Mouse (Mus musculus) forebrain, embryonic 13.5 days (tissue): ENCODE results near the gene Ankrd44. TPM values are rescaled to one million over a fixed set of nuclear protein-coding genes. Genes with fewer than 3 reads are reported as not detected.

Source experiments
- ATAC-seq: fragments of 200-750 bp; cut with Nextera tagmentation; 2 replicates; pipeline ENCODE4 v1.8.0; 2017
- H3K27ac ChIP-seq: fragments of 300-500 bp; sonication (generic); 2 replicates; pipeline ENCODE4 v1.5.1; 2015; ENCODE audit warnings: inconsistent platforms, mild to moderate bottlenecking, moderate library complexity
- H3K27me3 ChIP-seq: fragments of 300-500 bp; sonication (generic); 2 replicates; pipeline ENCODE4 v1.6.1; 2015; ENCODE audit warnings: mild to moderate bottlenecking, inconsistent platforms
- H3K36me3 ChIP-seq: fragments of 300-500 bp; sonication (generic); 2 replicates; pipeline ENCODE4 v1.6.1; 2015; ENCODE audit warnings: mild to moderate bottlenecking, inconsistent platforms; ENCODE audit not compliant: poor library complexity, severe bottlenecking
- H3K4me1 ChIP-seq: fragments of 300-500 bp; sonication (generic); 2 replicates; pipeline ENCODE4 v1.6.1; 2015; ENCODE audit warnings: inconsistent platforms
- H3K4me2 ChIP-seq: fragments of 300-500 bp; sonication (generic); 2 replicates; pipeline ENCODE4 v1.6.1; 2015; ENCODE audit warnings: inconsistent platforms, mild to moderate bottlenecking, moderate library complexity
- H3K4me3 ChIP-seq: fragments of 300-500 bp; sonication (generic); 2 replicates; pipeline ENCODE4 v1.5.1; 2015; ENCODE audit warnings: mild to moderate bottlenecking, inconsistent platforms
- H3K9ac ChIP-seq: fragments of 300-500 bp; sonication (generic); 2 replicates; pipeline ENCODE4 v1.6.1; 2015; ENCODE audit warnings: mild to moderate bottlenecking, inconsistent platforms
- H3K9me3 ChIP-seq: fragments of 300-500 bp; sonication (generic); replicated peaks from 2 replicates; pipeline ENCODE4 v1.6.1; 2016; ENCODE audit warnings: inconsistent platforms
- WGBS: fragments of 180-500 bp; shearing (Covaris S2); methylation state at CpG from one replicate; pipeline ENCODE4 v1.1.7; 2015; 5-methylcytosine and 5-hydroxymethylcytosine counted together
- polyA plus RNA-seq: library from polyadenylated mRNA; unstranded; fragments of >200 nt; fragmentation: Nextera tagmentation; extraction: Ambion mirVana; gene quantifications from 2 replicates; pipeline ENCODE4 v1.2.1, GENCODE M21; 2015

Gene Ankrd44
- polyA plus RNA-seq, 1 experiment from 2014 or later, result 15.7 TPM

DNA sequence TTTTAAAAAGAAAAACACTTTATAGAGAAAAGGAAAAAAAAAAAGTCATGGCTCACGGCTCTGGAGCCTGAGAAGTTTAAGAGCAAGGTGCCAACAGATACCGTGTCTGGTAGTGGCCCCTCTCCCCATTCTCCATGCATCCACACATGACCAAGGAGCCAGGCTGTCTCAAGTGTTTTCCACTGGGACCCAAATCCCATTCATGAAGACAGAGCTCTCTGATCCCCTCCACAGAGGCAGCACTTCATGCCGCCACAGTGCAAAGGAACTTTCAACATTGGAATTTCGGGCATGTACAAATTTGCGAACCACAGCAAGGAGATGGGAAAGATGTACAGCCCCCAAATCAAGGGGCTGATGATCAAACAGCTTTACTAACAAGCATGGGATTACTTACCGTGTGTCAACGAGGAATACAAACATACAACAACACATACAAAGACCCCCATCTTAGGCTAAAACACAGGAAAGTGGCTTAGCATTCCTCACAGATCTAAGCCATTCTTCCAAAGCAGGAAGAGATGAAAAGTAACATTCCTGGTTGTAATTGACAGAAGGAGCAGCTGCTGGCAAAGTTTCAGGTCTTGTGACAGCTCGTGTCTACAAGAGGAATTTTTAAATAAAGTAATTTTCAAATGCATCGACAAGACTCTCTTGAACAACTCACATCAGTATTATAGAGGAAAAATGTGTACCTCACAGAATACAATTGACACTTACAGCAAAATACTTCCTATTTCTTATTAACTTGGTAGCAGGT, 53.1 kb downstream of the Ankrd44 start:
- H3K4me3 ChIP-seq, result no peak overlapping the region
- no peaks in the 10 kb centered on the region for H3K27me3 ChIP-seq
- WGBS, result 56% methylated on average over 9 of the region's 9 CpGs
- H3K27ac ChIP-seq, result no peak overlapping the region
- H3K4me2 ChIP-seq, result no peak overlapping the region
- H3K9ac ChIP-seq, result no peak overlapping the region
- no peaks in the 10 kb centered on the region for H3K36me3 ChIP-seq
- ATAC-seq, result no peak
- no peaks in the 10 kb centered on the region for H3K9me3 ChIP-seq
- peaks cover 27% of the 10 kb centered on the region for H3K4me1 ChIP-seq

DNA sequence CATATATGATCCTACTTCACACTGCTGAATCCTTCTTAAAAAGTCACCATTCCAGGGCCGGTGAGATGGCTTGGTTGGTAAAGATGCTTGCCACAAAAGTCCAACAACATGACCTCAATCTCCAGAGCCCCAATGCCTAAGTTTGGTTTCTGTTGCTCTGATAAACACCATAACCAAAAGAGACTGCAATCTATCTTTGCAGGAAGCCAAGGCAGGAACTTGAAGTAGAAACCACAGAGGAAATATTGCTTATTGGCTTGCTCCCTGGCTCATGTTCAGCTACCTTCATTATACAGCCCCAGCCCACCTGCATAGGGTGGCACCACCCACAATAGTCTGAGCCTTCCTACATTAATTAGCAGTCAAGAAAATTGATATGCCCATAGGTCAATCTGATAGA, 54.9 kb downstream of the Ankrd44 start:
- no peaks in the 10 kb centered on the region for H3K9me3 ChIP-seq
- H3K27ac ChIP-seq, result no peak overlapping the region
- H3K36me3 ChIP-seq, result no peaks in the 10 kb centered on the region
- H3K9ac ChIP-seq, result no peak overlapping the region
- no peak overlapping the region for H3K4me2 ChIP-seq
- no peak overlapping the region for H3K4me3 ChIP-seq
- H3K27me3 ChIP-seq, result no peaks in the 10 kb centered on the region
- peaks cover 27% of the 10 kb centered on the region for H3K4me1 ChIP-seq
- ATAC-seq, result no peak
- WGBS, result 91% methylated on average over 1 of the region's 1 CpGs

DNA sequence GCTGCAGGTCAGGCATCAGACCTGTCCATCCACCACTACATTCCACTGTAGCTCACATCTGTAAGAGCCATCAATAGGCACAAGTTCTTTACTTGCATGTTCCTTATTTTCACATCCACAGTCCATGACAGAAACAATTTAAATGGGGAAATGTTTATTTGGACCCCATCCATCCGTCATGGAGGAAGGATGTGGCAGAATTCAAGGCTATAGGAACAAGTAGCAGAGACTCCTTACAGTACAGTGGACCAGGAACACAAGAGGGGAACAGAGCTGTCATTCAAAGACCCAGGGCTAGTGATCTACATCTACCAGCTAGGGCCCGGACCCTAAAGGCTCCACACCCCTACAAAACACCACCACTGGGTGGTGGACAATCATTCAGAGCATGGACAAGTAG, 55.6 kb downstream of the Ankrd44 start:
- no peak overlapping the region for H3K27ac ChIP-seq
- no peak overlapping the region for H3K4me2 ChIP-seq
- H3K9me3 ChIP-seq, result no peaks in the 10 kb centered on the region
- peaks cover 27% of the 10 kb centered on the region for H3K4me1 ChIP-seq
- WGBS, result 88% methylated on average over 2 of the region's 2 CpGs
- no peak overlapping the region for H3K9ac ChIP-seq
- no peaks in the 10 kb centered on the region for H3K27me3 ChIP-seq
- no peaks in the 10 kb centered on the region for H3K36me3 ChIP-seq
- H3K4me3 ChIP-seq, result no peak overlapping the region
- no peak for ATAC-seq

DNA sequence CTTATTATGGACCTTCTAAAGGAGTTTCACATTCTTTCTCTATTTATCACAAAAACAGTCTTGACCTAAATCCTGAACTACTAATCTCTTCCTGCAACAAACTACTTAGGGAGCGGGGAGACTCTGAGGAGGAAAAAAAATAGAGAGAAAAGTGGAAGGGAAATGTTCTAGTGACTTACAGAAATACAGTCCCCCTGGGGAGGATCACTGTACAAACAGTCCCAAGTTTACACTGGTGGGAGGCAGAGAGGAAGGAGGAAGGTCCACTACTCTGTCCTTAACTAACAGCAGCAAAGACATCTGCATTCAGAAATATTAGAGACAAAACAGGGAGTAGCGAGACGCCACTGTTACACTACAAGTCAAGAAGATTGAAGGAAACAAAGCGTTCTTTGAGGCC, 59.0 kb downstream of the Ankrd44 start:
- no peak overlapping the region for H3K9ac ChIP-seq
- H3K4me3 ChIP-seq, result no peak overlapping the region
- WGBS, result 25% methylated on average over 4 of the region's 4 CpGs
- H3K27ac ChIP-seq, result no peak overlapping the region
- H3K4me1 ChIP-seq, result peaks cover 22% of the 10 kb centered on the region
- no peak overlapping the region for H3K4me2 ChIP-seq
- no peaks in the 10 kb centered on the region for H3K9me3 ChIP-seq
- ATAC-seq, result no peak
- no peaks in the 10 kb centered on the region for H3K27me3 ChIP-seq
- H3K36me3 ChIP-seq, result no peaks in the 10 kb centered on the region

- no peak for ATAC-seq
- H3K4me2 ChIP-seq, result no peak overlapping the region
- no peaks in the 10 kb centered on the region for H3K27me3 ChIP-seq
- H3K9ac ChIP-seq, result no peak overlapping the region
- no peak overlapping the region for H3K4me3 ChIP-seq
- no peaks in the 10 kb centered on the region for H3K36me3 ChIP-seq
- H3K27ac ChIP-seq, result no peak overlapping the region
- no peaks in the 10 kb centered on the region for H3K9me3 ChIP-seq
- peaks cover 25% of the 10 kb centered on the region for H3K4me1 ChIP-seq
- WGBS, result 82% methylated on average over 3 of the region's 3 CpGs
Measured at GRCm38 (mm10) chr1:54866131-54866530, 60.1 kb downstream of the Ankrd44 start.

- H3K9ac ChIP-seq, result no peak overlapping the region
- no peaks in the 10 kb centered on the region for H3K9me3 ChIP-seq
Measured at GRCm38 (mm10) chr1:54864928-54865652, 61.1 kb downstream of the Ankrd44 start.

GRCm38 (mm10) chr1:54860361-54860760, 65.8 kb downstream of the Ankrd44 start:
- Histone ChIP-seq H3K36me3 (no peaks in the 10 kb centered on the region), H3K27me3 (no peaks in the 10 kb centered on the region), H3K4me2 (no peak overlapping the region), H3K27ac (no peak overlapping the region), H3K9ac (no peak overlapping the region), H3K9me3 (no peaks in the 10 kb centered on the region), H3K4me3 (no peak overlapping the region), H3K4me1 (0 out of 2 replicates have a peak, but pooled peaks cover 6% of the 10 kb centered on the region)
- 86% methylated on average over 5 of the region's 5 CpGs for WGBS
- no peak for ATAC-seq

More at GRCm38 (mm10) chr1:54864928-54865652, 61.1 kb downstream of the Ankrd44 start:
- Histone ChIP-seq H3K36me3 (no peaks in the 10 kb centered on the region), H3K27ac (no peak overlapping the region), H3K27me3 (no peaks in the 10 kb centered on the region), H3K4me3 (no peak overlapping the region), H3K4me2 (no peak overlapping the region), H3K4me1 (peaks cover 25% of the 10 kb centered on the region)
- 87% methylated on average over 7 of the region's 7 CpGs for WGBS
- no peak for ATAC-seq

GRCm38 (mm10) chr1:54859876-54860275, 66.3 kb downstream of the Ankrd44 start:
- Histone ChIP-seq H3K27me3 (no peaks in the 10 kb centered on the region), H3K4me2 (no peak overlapping the region), H3K9me3 (no peaks in the 10 kb centered on the region), H3K4me3 (no peak overlapping the region), H3K4me1 (0 out of 2 replicates have a peak, but pooled peaks cover 6% of the 10 kb centered on the region), H3K36me3 (no peaks in the 10 kb centered on the region), H3K27ac (no peak overlapping the region), H3K9ac (no peak overlapping the region)
- ATAC-seq, result no peak

- Histone ChIP-seq H3K4me1 (peaks cover 12% of the 10 kb centered on the region), H3K9ac (no peak overlapping the region), H3K4me2 (no peak overlapping the region), H3K4me3 (no peak overlapping the region), H3K9me3 (no peaks in the 10 kb centered on the region), H3K27me3 (no peaks in the 10 kb centered on the region), H3K36me3 (no peaks in the 10 kb centered on the region), H3K27ac (no peak overlapping the region)
- 96% methylated on average over 2 of the region's 2 CpGs for WGBS
- no peak for ATAC-seq
Measured at GRCm38 (mm10) chr1:54858898-54859297, 67.3 kb downstream of the Ankrd44 start.

- WGBS, result 96% methylated on average over 7 of the region's 7 CpGs
- ATAC-seq, result no peak
- H3K4me1 ChIP-seq, result peaks cover 21% of the 10 kb centered on the region
- H3K9me3 ChIP-seq, result no peaks in the 10 kb centered on the region
- H3K4me3 ChIP-seq, result no peak overlapping the region
- no peak overlapping the region for H3K4me2 ChIP-seq
- no peaks in the 10 kb centered on the region for H3K36me3 ChIP-seq
- H3K27ac ChIP-seq, result no peak overlapping the region
- H3K27me3 ChIP-seq, result no peaks in the 10 kb centered on the region
- H3K9ac ChIP-seq, result no peak overlapping the region
Measured at GRCm38 (mm10) chr1:54856502-54856901, 69.7 kb downstream of the Ankrd44 start.

DNA sequence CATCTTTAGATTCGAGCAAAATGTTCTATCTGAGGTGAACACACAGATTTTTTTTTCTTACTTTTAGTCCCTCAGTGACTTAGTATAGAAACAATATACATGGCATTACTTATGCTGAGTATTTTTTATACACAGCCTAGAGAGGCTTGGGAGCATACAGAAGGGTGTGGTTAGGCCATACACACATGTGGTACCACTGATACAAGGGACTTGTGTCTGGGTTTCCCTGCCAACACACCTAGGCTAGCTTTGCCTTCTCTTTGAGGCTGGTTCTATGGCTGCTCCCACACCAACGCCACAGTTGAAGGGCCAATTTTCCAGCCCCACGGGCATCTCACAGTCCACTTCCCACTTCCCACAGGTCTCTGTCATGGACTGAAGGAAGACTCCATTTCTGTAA, 70.2 kb downstream of the Ankrd44 start:
- no peak overlapping the region for H3K4me2 ChIP-seq
- ATAC-seq, result no peak
- no peaks in the 10 kb centered on the region for H3K36me3 ChIP-seq
- no peak overlapping the region for H3K27ac ChIP-seq
- no peak overlapping the region for H3K9ac ChIP-seq
- H3K4me3 ChIP-seq, result no peak overlapping the region
- 80% methylated on average over 3 of the region's 3 CpGs for WGBS
- no peaks in the 10 kb centered on the region for H3K27me3 ChIP-seq
- no peaks in the 10 kb centered on the region for H3K9me3 ChIP-seq
- peaks cover 22% of the 10 kb centered on the region for H3K4me1 ChIP-seq

DNA sequence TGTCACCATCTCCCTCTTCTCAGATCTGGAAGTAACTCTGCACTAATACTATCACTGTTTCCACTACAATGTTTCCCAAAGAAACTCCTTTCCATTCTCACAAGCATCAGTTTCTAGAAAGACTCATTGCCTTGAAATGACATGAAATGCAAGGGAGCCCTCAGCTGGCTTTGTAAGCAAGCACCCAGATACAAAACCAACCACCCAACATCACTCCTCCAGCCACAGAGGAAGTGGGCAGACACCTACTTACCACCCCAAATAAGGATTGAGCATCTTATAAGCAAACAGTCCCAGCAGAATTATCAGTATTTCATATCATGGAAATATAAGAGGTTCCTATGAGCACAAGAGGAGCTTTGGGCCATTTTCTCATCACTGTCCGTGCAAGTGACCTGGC, 71.8 kb downstream of the Ankrd44 start:
- H3K36me3 ChIP-seq, result no peaks in the 10 kb centered on the region
- H3K4me1 ChIP-seq, result peaks cover 22% of the 10 kb centered on the region
- H3K4me2 ChIP-seq, result no peak overlapping the region
- H3K4me3 ChIP-seq, result no peak overlapping the region
- ATAC-seq, result no peak
- H3K9me3 ChIP-seq, result no peaks in the 10 kb centered on the region
- H3K27ac ChIP-seq, result no peak overlapping the region
- H3K27me3 ChIP-seq, result no peaks in the 10 kb centered on the region
- no peak overlapping the region for H3K9ac ChIP-seq
- WGBS, result 80% methylated on average over 1 of the region's 1 CpGs
